Mouse (Mus musculus) liver, embryonic 16.5 days (tissue): ENCODE measurements around the gene Mapk12. TPM values are rescaled to one million over a fixed set of nuclear protein-coding genes. Genes with fewer than 3 reads are reported as not detected.
A peak's percentile ranks its signal among the peaks of the same experiment; 100 is the strongest.

Experiments used
- ATAC-seq: fragments of 200-750 bp; cut with Nextera tagmentation; 2 replicates; pipeline ENCODE4 v1.8.0; 2017; ENCODE audit warnings: low read depth, mild to moderate bottlenecking, moderate number of reproducible peaks, moderate library complexity
- H3K27ac ChIP-seq: fragments of 300-500 bp; sonication (generic); 2 replicates; pipeline ENCODE4 v1.5.1; 2014; ENCODE audit warnings: mild to moderate bottlenecking, low read length
- H3K27me3 ChIP-seq: fragments of 300-500 bp; sonication (generic); 2 replicates; pipeline ENCODE4 v1.6.1; 2014; ENCODE audit warnings: low read depth, low read length, mixed read lengths; ENCODE audit not compliant: control insufficient read depth, insufficient read depth
- H3K36me3 ChIP-seq: fragments of 300-500 bp; sonication (generic); 2 replicates; pipeline ENCODE4 v1.6.1; 2014; ENCODE audit warnings: mild to moderate bottlenecking; ENCODE audit not compliant: control insufficient read depth, insufficient read depth
- H3K4me1 ChIP-seq: fragments of 300-500 bp; sonication (generic); 2 replicates; pipeline ENCODE4 v1.6.1; 2014; ENCODE audit warnings: low read depth, low read length, mixed read lengths; ENCODE audit not compliant: control insufficient read depth
- H3K4me2 ChIP-seq: fragments of 300-500 bp; sonication (generic); 2 replicates; pipeline ENCODE4 v1.6.1; 2014; ENCODE audit warnings: low read depth, low read length, mixed read lengths
- H3K4me3 ChIP-seq: fragments of 300-500 bp; sonication (generic); 2 replicates; pipeline ENCODE4 v1.5.1; 2014; ENCODE audit warnings: low read depth, mild to moderate bottlenecking, low read length
- H3K9ac ChIP-seq: fragments of 300-500 bp; sonication (generic); 2 replicates; pipeline ENCODE4 v1.6.1; 2014; ENCODE audit warnings: low read depth, low read length
- H3K9me3 ChIP-seq: fragments of 300-500 bp; sonication (generic); replicated peaks from 2 replicates; pipeline ENCODE4 v1.6.1; 2016; ENCODE audit warnings: low read length; ENCODE audit not compliant: control insufficient read depth
- WGBS: fragments of 180-500 bp; shearing (Covaris S2); extraction: QIAGEN DNeasy Blood & Tissue Kit; methylation state at CpG from one replicate; pipeline ENCODE4 v1.1.7; 2014; ENCODE audit not compliant: insufficient replicate concordance; 5-methylcytosine and 5-hydroxymethylcytosine counted together
- polyA plus RNA-seq: library from polyadenylated mRNA; unstranded; fragments of >200 nt; fragmentation: Nextera tagmentation; extraction: Ambion mirVana; gene quantifications from 2 replicates; pipeline ENCODE4 v1.2.1, GENCODE M21; 2015

The Mapk12 gene
- polyA plus RNA-seq, 1 experiment from 2014 or later = 1.9 TPM

DNA sequence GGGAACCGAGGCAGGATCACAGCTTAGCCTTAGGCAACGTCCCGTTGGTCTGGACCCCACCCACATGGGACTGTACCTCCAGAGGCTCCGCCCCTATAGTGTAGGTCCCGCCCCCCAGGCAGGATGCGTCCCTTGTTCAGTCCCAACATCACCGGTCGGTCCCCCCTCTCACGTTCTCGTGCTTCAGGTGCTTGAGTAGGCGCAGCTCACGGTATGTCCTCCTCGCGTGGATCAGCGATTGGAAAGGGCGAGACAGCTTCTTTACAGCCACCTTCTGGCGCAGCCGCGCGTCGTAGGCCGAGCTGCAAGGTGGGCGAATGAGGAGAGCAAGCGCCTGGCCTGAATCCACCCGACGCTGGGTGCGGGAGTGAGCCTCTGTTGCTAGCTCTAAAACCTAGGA lies 6.0 kb upstream of the Mapk12 start:
- no peak overlapping the region for H3K27ac ChIP-seq
- no peak overlapping the region for H3K9ac ChIP-seq
- ATAC-seq = no peak
- peaks cover 85% of the 10 kb centered on the region for H3K27me3 ChIP-seq
- H3K4me3 ChIP-seq = no peak overlapping the region
- no peaks in the 10 kb centered on the region for H3K36me3 ChIP-seq
- peak overlapping the region; percentile 20; the same call in 1 of the 2 replicates for H3K4me2 ChIP-seq
- peaks cover 9% of the 10 kb centered on the region for H3K4me1 ChIP-seq
- WGBS = 3% methylated on average over 27 of the region's 27 CpGs
- no peaks in the 10 kb centered on the region for H3K9me3 ChIP-seq

DNA sequence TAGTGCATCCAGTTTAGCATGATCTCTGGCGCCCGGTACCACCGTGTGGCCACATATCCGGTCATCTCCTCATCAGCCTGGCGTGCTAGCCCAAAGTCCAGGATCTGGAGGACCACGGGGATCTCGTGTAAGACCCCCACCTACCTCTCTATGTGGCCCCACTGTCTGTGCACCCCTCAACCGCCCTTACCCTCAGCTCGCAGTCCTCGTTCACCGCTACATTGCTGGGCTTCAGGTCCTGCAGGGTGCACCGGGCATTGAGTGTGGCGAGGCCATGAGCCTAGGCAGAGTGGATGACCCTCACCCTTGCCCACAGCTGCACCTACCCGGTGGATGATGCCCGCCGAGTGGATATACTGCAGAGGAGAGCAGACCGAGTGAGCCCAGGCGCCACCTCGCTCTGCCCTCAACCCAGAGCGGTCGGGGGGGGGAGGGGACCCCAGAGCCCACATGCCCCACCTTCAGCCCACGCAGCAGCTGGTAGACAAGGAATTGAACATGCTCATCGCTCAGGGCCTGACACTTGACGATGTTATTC lies 5.4 kb upstream of the Mapk12 start:
- Histone ChIP-seq H3K27ac (no peak overlapping the region), H3K4me1 (peaks cover 9% of the 10 kb centered on the region), H3K9ac (no peak overlapping the region), H3K4me2 (no peak overlapping the region), H3K4me3 (no peak overlapping the region), H3K27me3 (peaks cover 90% of the 10 kb centered on the region), H3K36me3 (no peaks in the 10 kb centered on the region), H3K9me3 (no peaks in the 10 kb centered on the region)
- no peak for ATAC-seq
- 68% methylated on average over 24 of the region's 24 CpGs for WGBS

DNA sequence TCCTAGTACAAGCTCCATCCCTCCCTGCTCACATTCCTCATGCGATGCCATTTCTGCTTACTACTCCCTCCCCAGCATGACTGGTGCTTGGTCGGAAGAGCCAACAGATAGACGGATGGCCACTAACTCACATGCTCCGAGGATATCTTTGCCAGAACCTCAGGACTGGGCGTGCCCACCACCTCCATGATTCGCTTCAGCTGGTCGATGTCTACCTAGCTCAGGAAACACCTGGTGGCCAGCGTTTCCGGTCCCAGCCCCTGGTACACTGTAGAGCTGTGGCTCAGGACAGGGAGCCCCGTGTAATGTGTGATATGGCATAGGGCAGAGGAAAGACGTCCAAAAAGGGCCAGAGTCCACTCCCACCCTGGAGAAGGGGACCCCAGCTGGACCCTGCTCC lies 4.5 kb upstream of the Mapk12 start:
- no peak overlapping the region for H3K9ac ChIP-seq
- no peak for ATAC-seq
- H3K27ac ChIP-seq = no peak overlapping the region
- H3K36me3 ChIP-seq = no peaks in the 10 kb centered on the region
- no peaks in the 10 kb centered on the region for H3K9me3 ChIP-seq
- peaks cover 90% of the 10 kb centered on the region for H3K27me3 ChIP-seq
- 42% methylated on average over 11 of the region's 11 CpGs for WGBS
- peaks cover 9% of the 10 kb centered on the region for H3K4me1 ChIP-seq
- no peak overlapping the region for H3K4me2 ChIP-seq
- H3K4me3 ChIP-seq = no peak overlapping the region

DNA sequence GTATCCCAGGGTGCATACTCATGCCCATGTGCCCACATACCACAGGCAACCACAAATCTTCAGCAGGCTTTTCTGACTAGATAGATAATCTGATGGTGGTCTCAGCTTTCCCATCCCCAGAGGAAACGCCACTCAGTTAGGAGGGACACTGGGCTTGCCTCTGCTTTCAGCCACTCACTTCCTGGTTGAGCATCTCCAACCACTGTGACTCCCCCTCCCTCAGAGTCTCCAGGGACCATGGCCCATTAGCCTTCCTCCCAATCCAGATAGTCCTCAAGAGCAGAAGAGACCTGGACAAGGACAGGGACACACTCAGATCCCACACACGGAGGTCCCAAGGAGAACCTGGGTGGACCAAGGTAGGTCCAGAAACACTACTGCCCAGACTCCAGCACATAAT lies 2.6 kb upstream of the Mapk12 start:
- no peak for ATAC-seq
- Histone ChIP-seq H3K4me2 (no peak overlapping the region), H3K9me3 (no peaks in the 10 kb centered on the region), H3K9ac (no peak overlapping the region), H3K27me3 (peaks cover 90% of the 10 kb centered on the region), H3K27ac (no peak overlapping the region), H3K36me3 (no peaks in the 10 kb centered on the region), H3K4me1 (peaks cover 2% of the 10 kb centered on the region), H3K4me3 (no peak overlapping the region)
- 47% methylated on average over 2 of the region's 2 CpGs for WGBS

DNA sequence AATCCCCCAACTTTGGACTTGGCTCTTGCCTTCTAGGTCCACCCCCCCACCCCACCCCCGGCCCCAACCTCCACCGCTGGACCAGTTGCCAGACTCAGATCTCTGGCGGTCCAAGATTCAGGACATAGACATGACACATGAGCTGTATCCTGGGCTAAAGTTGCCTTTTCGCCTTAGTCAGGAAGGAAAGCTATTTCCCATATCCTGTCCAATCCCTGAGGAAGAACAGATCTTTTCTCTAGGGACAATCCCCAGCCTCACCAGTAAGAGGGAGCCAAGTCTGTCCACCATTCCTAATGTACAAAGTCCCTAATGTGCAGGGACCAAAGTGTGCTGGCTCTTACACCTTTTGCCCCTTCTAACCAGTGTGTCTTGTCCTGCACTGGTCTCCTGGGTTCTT lies 1.4 kb upstream of the Mapk12 start:
- H3K36me3 ChIP-seq = no peaks in the 10 kb centered on the region
- no peaks in the 10 kb centered on the region for H3K9me3 ChIP-seq
- ATAC-seq = no peak
- H3K4me3 ChIP-seq = no peak overlapping the region
- no peak overlapping the region for H3K9ac ChIP-seq
- no peak overlapping the region for H3K27ac ChIP-seq
- 30% methylated on average over 4 of the region's 4 CpGs for WGBS
- no peak overlapping the region for H3K4me2 ChIP-seq
- peaks cover 81% of the 10 kb centered on the region for H3K27me3 ChIP-seq
- H3K4me1 ChIP-seq = peaks cover 2% of the 10 kb centered on the region

DNA sequence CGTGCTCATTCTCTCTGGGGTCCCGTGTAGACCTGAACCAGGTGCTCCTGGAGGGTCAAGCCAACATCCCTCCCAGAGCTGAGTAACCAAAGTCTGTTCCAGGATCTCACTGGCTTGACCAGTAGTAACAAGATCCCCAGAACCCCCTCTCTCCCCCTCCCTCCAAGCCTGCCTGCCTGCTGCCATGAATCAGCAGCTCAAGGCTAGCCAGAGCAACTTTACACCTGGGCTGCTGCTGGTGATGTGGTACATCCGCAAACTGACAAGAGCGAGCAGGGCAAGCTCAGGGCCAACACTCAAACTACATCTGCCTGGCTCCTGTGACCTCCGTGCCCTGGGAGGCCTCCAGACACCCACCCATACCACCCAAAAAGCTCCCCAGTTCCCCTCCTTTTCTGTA lies 940 bp upstream of the Mapk12 start:
- Histone ChIP-seq H3K4me2 (no peak overlapping the region), H3K27me3 (peaks cover 80% of the 10 kb centered on the region), H3K9ac (no peak overlapping the region), H3K27ac (no peak overlapping the region), H3K4me3 (no peak overlapping the region), H3K36me3 (no peaks in the 10 kb centered on the region), H3K9me3 (no peaks in the 10 kb centered on the region), H3K4me1 (peaks cover 1% of the 10 kb centered on the region; the same call in 1 of the 2 replicates)
- no peak for ATAC-seq
- 17% methylated on average over 5 of the region's 5 CpGs for WGBS

DNA sequence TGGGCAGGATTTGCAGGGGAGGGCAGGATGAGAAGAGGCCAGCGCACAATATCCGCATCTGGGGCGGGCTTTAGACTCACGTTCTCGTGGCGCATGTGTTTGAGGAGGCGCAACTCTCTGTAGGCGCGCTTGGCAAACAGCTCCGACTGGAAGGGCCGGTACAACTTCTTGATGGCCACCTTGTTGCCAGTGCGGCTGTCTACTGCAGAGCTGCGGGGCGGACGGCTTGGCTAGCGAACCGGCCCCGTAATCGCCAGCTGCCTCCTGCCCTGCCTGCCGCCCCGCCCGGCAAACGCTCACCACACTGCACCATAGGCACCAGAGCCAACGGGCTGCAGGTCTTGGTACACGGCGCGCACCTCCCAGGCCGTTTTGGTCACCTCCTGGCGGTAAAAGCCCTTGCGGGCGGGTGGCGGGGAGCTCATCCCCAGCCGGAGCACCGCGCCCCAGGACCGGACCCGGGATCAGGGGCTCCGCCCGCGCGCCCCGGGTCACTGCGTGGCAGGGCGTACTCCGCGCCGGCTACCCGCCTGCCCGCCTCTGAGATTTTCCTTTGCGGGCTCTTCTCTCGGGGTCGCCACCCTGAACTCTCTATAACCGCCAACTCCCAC lies 350 bp downstream of the Mapk12 start:
- no peaks in the 10 kb centered on the region for H3K9me3 ChIP-seq
- ATAC-seq = no peak
- H3K27ac ChIP-seq = no peak overlapping the region
- H3K9ac ChIP-seq = no peak overlapping the region
- no peaks in the 10 kb centered on the region for H3K36me3 ChIP-seq
- peaks cover 70% of the 10 kb centered on the region for H3K27me3 ChIP-seq
- WGBS = 2% methylated on average over 53 of the region's 53 CpGs
- H3K4me2 ChIP-seq = peak overlapping the region; percentile 42
- H3K4me3 ChIP-seq = peak overlapping the region; percentile 42
- H3K4me1 ChIP-seq = no peaks in the 10 kb centered on the region

DNA sequence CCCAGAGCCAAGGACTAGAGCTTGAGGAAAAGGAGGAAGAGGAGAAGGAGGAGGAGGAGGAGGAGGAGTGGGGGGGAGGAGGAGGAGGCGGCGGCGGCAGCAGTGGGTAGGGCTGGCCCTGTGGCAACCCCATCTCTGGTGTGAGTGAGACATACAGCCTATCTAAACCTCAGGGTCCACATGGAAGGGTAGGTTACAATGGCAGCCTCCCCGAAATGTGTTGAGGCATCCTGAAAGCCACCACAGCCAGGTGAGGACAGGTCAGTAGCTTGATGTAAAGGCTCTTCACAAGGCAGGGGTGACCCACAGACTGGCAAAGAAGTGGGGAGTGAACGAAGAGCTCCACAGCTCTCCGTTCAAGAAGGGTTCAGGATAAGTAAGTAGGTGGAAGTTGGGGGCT lies 2.0 kb downstream of the Mapk12 start:
- no peaks in the 10 kb centered on the region for H3K9me3 ChIP-seq
- no peaks in the 10 kb centered on the region for H3K4me1 ChIP-seq
- ATAC-seq = no peak
- H3K27me3 ChIP-seq = peaks cover 59% of the 10 kb centered on the region
- no peak overlapping the region for H3K9ac ChIP-seq
- WGBS = 61% methylated on average over 6 of the region's 6 CpGs
- H3K36me3 ChIP-seq = no peaks in the 10 kb centered on the region
- no peak overlapping the region for H3K4me2 ChIP-seq
- H3K27ac ChIP-seq = no peak overlapping the region
- no peak overlapping the region for H3K4me3 ChIP-seq

DNA sequence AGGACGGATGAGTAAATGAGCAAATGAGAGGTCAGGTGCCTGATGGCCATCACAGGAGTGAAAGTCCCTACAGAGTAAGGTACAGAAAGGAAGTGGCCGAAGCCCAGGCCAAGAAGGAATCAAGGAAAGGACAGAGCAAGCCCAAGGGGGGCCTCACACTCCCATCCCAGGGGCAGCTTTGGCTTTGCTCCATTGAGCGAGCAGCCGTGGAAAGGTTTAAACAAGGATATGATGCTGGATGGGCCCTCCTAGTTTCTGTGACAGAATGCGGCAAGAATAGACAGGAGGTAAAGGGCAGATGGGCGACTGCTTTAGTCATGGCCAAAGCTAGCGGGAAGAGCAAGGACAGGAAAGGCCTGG lies 2.5 kb downstream of the Mapk12 start:
- 63% methylated on average over 7 of the region's 7 CpGs for WGBS
- no peaks in the 10 kb centered on the region for H3K9me3 ChIP-seq
- no peak for ATAC-seq
- no peak overlapping the region for H3K4me3 ChIP-seq
- H3K4me1 ChIP-seq = no peaks in the 10 kb centered on the region
- no peaks in the 10 kb centered on the region for H3K36me3 ChIP-seq
- peaks cover 57% of the 10 kb centered on the region for H3K27me3 ChIP-seq
- no peak overlapping the region for H3K27ac ChIP-seq
- no peak overlapping the region for H3K4me2 ChIP-seq
- no peak overlapping the region for H3K9ac ChIP-seq
